Mouse (Mus musculus) thymus, adult 2 months (tissue): ENCODE data around the gene Gm20905. TPM values are rescaled to one million over a fixed set of nuclear protein-coding genes. Genes with fewer than 3 reads are reported as not detected.
"Not testable (repeated sequence)": the region's sequence is repeated elsewhere in the genome, so short reads cannot be mapped to it uniquely, and the experiment has no call there.

Experiments
- DNase-seq: peaks from one replicate; pipeline ENCODE4 v3.0.0; 2021
- H3K27ac ChIP-seq: fragments of 200-500 bp; 2 replicates; pipeline ENCODE4 v1.5.1; 2012; ENCODE audit warnings: low read length, control low read depth; ENCODE audit not compliant: control insufficient read depth, insufficient read depth
- H3K27me3 ChIP-seq: fragments of 200-500 bp; 2 replicates; pipeline ENCODE4 v1.6.1; 2012; ENCODE audit warnings: mild to moderate bottlenecking, low read length, moderate library complexity, mixed read lengths; ENCODE audit not compliant: control insufficient read depth, insufficient read depth
- H3K36me3 ChIP-seq: fragments of 200-500 bp; 2 replicates; pipeline ENCODE4 v1.6.1; 2012; ENCODE audit warnings: mild to moderate bottlenecking, low read length, moderate library complexity; ENCODE audit not compliant: control insufficient read depth, insufficient read depth
- H3K4me1 ChIP-seq: fragments of 200-500 bp; replicated peaks from 2 replicates; pipeline ENCODE4 v1.6.1; 2012; ENCODE audit warnings: low read length; ENCODE audit not compliant: control insufficient read depth, insufficient read depth
- H3K4me3 ChIP-seq: fragments of 200-500 bp; 2 replicates; pipeline ENCODE4 v1.5.1; 2012; ENCODE audit warnings: mild to moderate bottlenecking, low read length, control low read depth, moderate library complexity; ENCODE audit not compliant: control insufficient read depth, insufficient read depth
- WGBS: fragments of 180-500 bp; shearing (Covaris S2); methylation state at CpG from one replicate; pipeline ENCODE4 v1.1.7; 2018; 5-methylcytosine and 5-hydroxymethylcytosine counted together
- polyA plus RNA-seq: library from polyadenylated mRNA; depleted of rRNA; stranded (reverse); fragments of >200 nt; gene quantifications from 2 replicates; pipeline ENCODE4 v1.2.3, GENCODE M21; 2012; rRNA removed

Gene Gm20905
- not detected in 2 replicates for polyA plus RNA-seq

DNA sequence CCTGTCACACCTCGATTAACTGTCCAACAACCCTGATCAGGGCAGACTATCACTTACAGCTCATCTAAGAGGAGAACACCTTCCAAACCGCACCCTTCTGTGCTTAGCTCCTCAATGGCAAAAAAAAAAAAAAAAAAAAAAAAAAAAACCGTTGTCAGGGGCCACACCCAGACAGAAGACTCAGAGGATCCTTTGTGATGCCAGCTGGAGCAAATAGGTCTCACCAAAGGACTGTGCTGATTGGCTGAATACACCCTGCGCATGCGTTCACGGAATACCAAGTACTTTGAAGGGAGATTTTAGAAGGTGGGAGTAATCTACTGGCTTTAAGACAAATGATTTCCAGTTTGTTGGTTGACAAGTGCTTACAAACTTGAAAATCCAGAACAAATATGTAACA, at the start of gene Gm20905:
TSS of gene Gm20905 (minus strand) at position 101 of the 400 bp plus-strand sequence.
- not testable (repeated sequence) for DNase-seq, H3K27me3 ChIP-seq, H3K4me3 ChIP-seq, H3K4me1 ChIP-seq, H3K36me3 ChIP-seq, H3K27ac ChIP-seq
- no CpG with 5 or more reads among the region's 6 CpGs for WGBS
